Mouse (Mus musculus) neural tube, embryonic 15.5 days (tissue): ENCODE measurements at regions not wholly inside any gene's neighbourhood (a gene's known extent, or its start where the extent isn't known, plus 50 kb on each side); places are given as distances from the start of the nearest gene placed in this dataset.

Experiments
- ATAC-seq: fragments of 200-750 bp; cut with Nextera tagmentation; 2 replicates; pipeline ENCODE4 v1.8.0; 2017; ENCODE audit warnings: mild to moderate bottlenecking, moderate TSS enrichment, moderate library complexity; ENCODE audit not compliant: low FRiP score
- H3K27ac ChIP-seq: fragments of 300-500 bp; sonication (generic); replicated peaks from 2 replicates; pipeline ENCODE4 v1.5.1; 2015; ENCODE audit warnings: mild to moderate bottlenecking, inconsistent platforms
- H3K27me3 ChIP-seq: fragments of 300-500 bp; sonication (generic); replicated peaks from 2 replicates; pipeline ENCODE4 v1.6.1; 2015; ENCODE audit warnings: inconsistent platforms
- H3K36me3 ChIP-seq: fragments of 300-500 bp; sonication (generic); 2 replicates; pipeline ENCODE4 v1.6.1; 2015; ENCODE audit warnings: inconsistent platforms
- H3K4me1 ChIP-seq: fragments of 300-500 bp; sonication (generic); 2 replicates; pipeline ENCODE4 v1.6.1; 2015; ENCODE audit warnings: inconsistent platforms
- H3K4me2 ChIP-seq: fragments of 300-500 bp; sonication (generic); 2 replicates; pipeline ENCODE4 v1.6.1; 2015; ENCODE audit warnings: inconsistent platforms, mild to moderate bottlenecking, moderate library complexity
- H3K4me3 ChIP-seq: fragments of 300-500 bp; sonication (generic); replicated peaks from 2 replicates; pipeline ENCODE4 v1.5.1; 2015; ENCODE audit warnings: mild to moderate bottlenecking, inconsistent platforms
- H3K9ac ChIP-seq: fragments of 300-500 bp; sonication (generic); replicated peaks from 2 replicates; pipeline ENCODE4 v1.6.1; 2015; ENCODE audit warnings: mild to moderate bottlenecking, inconsistent platforms
- H3K9me3 ChIP-seq: fragments of 300-500 bp; sonication (generic); replicated peaks from 2 replicates; pipeline ENCODE4 v1.6.1; 2016; ENCODE audit warnings: inconsistent platforms
- WGBS: fragments of 180-500 bp; shearing (Covaris S2); methylation state at CpG from one replicate; pipeline ENCODE4 v1.1.7; 2015; ENCODE audit warnings: mixed read lengths; 5-methylcytosine and 5-hydroxymethylcytosine counted together

- Histone ChIP-seq H3K4me1 (peaks cover 19% of the 10 kb centered on the region), H3K4me3 (no peak overlapping the region), H3K9me3 (no peaks in the 10 kb centered on the region), H3K9ac (no peak overlapping the region), H3K4me2 (no peak overlapping the region), H3K36me3 (no peaks in the 10 kb centered on the region), H3K27ac (no peak overlapping the region), H3K27me3 (0 out of 2 replicates have a peak, but pooled peaks cover 4% of the 10 kb centered on the region)
- no peak for ATAC-seq
- 69% methylated on average over 9 of the region's 9 CpGs for WGBS
These were observed 76.7 kb downstream of the Trim29 start for GRCm38 (mm10) chr9:43387397-43387796.

GRCm38 (mm10) chr9:43389491-43390083, 78.9 kb downstream of the Trim29 start:
- Histone ChIP-seq H3K4me1 (peaks cover 12% of the 10 kb centered on the region), H3K27ac (peak overlapping the region; percentile 54; the same call in 1 of the 2 replicates), H3K36me3 (no peaks in the 10 kb centered on the region), H3K27me3 (0 out of 2 replicates have a peak, but pooled peaks cover 4% of the 10 kb centered on the region), H3K9me3 (no peaks in the 10 kb centered on the region), H3K9ac (no peak overlapping the region), H3K4me2 (no peak overlapping the region), H3K4me3 (no peak overlapping the region)
- 11% methylated on average over 9 of the region's 9 CpGs for WGBS
- ATAC-seq, result peak; percentile 59; the same call in 1 of the 2 replicates

DNA sequence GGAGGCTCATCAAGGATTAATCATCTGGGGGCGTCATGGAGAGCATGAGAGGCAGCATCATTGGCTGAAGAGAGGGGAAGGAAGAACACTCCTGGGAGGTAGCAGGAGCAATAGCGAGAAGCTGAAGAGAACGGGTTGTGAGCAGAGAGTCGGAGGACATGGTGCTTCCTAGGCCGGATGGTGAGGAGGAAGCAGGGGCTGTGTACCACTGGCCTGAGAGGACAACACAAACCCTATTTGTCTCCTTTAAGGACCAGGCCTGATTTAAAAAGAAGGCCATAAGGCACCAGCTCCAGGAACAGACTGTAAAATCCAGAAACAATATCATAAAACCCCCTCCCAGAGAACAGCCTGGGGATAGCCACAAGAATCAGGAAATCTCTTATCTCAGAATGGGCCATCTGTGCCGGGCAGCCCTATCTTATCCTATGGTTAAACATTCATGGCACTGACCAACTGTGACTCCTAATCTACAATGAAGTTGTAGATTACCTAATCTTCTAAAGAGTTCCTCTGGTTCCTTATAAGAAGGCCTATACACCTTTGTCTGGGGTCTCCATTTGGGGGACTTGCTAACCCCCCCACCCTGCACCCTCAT, 81.9 kb downstream of the Trim29 start:
- WGBS, result 77% methylated on average over 6 of the region's 6 CpGs
- no peaks in the 10 kb centered on the region for H3K27me3 ChIP-seq

DNA sequence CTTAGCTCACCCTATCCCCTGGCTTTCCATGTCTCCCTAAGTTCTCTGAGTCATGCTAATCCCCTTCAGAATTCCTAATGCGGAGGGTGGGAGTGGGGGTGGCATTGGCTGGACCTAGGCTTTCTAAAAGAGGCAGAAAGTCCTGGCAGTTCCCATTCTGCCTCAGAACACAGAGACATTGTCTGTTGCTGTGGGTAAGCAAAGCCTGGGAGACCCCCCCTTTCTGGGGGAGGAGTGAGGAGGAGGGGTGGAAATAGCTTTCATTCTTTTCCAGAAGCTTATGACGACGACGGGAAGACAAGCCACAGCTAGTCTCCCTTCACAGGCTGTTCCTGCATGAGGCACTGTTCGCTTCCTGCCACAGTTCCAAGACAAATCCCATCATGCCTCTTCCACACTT, 83.6 kb downstream of the Trim29 start:
- Histone ChIP-seq H3K36me3 (no peaks in the 10 kb centered on the region), H3K9me3 (no peaks in the 10 kb centered on the region), H3K27ac (no peak overlapping the region), H3K4me3 (no peak overlapping the region), H3K4me2 (no peak overlapping the region), H3K9ac (no peak overlapping the region), H3K27me3 (no peaks in the 10 kb centered on the region), H3K4me1 (peaks cover 12% of the 10 kb centered on the region)
- ATAC-seq, result no peak
- WGBS, result 64% methylated on average over 5 of the region's 5 CpGs

More for the DNA sequence above, 81.9 kb downstream of the Trim29 start:
- H3K9me3 ChIP-seq, result no peaks in the 10 kb centered on the region
- no peak overlapping the region for H3K9ac ChIP-seq
- no peak overlapping the region for H3K4me2 ChIP-seq
- no peaks in the 10 kb centered on the region for H3K36me3 ChIP-seq
- no peak for ATAC-seq
- H3K27ac ChIP-seq, result no peak overlapping the region
- H3K4me1 ChIP-seq, result peaks cover 12% of the 10 kb centered on the region
- no peak overlapping the region for H3K4me3 ChIP-seq

DNA sequence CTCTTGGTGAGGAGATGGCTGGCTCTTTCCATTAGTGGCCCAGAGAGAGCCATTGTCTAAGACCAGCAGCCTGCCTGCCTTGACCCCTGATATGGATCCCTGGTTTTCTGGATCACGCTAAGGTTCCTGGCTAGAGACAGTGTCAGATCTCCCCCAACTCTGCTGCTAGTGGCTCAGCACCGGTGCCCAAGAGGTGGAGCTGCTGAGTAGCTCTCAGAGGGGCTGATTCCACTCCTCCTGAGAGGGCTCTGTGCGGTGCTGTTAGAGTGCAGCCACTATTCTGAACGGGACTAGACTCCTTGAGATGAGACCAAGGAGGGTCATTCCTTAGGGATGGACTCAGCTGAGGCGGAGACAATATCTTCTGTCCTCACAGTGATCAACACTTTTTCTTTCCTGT, 84.6 kb downstream of the Trim29 start:
- ATAC-seq, result no peak
- no peak overlapping the region for H3K4me3 ChIP-seq
- H3K9ac ChIP-seq, result no peak overlapping the region
- H3K27me3 ChIP-seq, result no peaks in the 10 kb centered on the region
- 48% methylated on average over 5 of the region's 5 CpGs for WGBS
- no peaks in the 10 kb centered on the region for H3K36me3 ChIP-seq
- no peak overlapping the region for H3K27ac ChIP-seq
- no peak overlapping the region for H3K4me2 ChIP-seq
- 0 out of 2 replicates have a peak, but pooled peaks cover 2% of the 10 kb centered on the region for H3K4me1 ChIP-seq
- H3K9me3 ChIP-seq, result no peaks in the 10 kb centered on the region

DNA sequence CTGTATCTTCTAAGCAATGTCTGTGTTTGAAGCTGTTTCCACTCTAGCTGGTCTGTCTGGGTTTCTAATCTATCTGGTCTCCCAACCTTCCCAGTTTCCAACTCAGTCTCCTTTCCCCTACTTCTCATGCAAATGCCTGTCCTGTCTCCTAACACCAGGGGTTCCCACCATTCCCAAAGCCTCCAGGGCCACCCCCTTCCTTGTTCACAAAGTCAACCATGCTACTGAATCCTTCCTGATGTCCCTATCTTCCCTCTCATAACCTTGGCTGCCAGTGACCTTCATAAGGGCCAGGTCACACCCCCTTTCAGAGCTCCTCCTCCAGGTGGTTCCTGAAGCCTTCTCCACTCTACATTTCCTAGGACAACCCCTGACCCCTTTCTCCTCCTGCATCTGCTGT, 85.9 kb downstream of the Trim29 start:
- Histone ChIP-seq H3K4me1 (no peaks in the 10 kb centered on the region), H3K36me3 (no peaks in the 10 kb centered on the region), H3K9me3 (no peaks in the 10 kb centered on the region), H3K27me3 (no peaks in the 10 kb centered on the region), H3K9ac (no peak overlapping the region), H3K4me3 (no peak overlapping the region), H3K4me2 (no peak overlapping the region), H3K27ac (no peak overlapping the region)
- no peak for ATAC-seq

GRCm38 (mm10) chr9:43408493-43408892, 97.8 kb downstream of the Trim29 start:
- no peak overlapping the region for H3K9ac ChIP-seq
- no peak overlapping the region for H3K4me2 ChIP-seq
- H3K4me3 ChIP-seq, result no peak overlapping the region
- peaks cover 4% of the 10 kb centered on the region; the same call in 1 of the 2 replicates for H3K4me1 ChIP-seq
- no peak overlapping the region for H3K27ac ChIP-seq
- H3K36me3 ChIP-seq, result no peaks in the 10 kb centered on the region
- H3K9me3 ChIP-seq, result no peaks in the 10 kb centered on the region
- no peaks in the 10 kb centered on the region for H3K27me3 ChIP-seq
- WGBS, result 62% methylated on average over 6 of the region's 6 CpGs
- ATAC-seq, result no peak

DNA sequence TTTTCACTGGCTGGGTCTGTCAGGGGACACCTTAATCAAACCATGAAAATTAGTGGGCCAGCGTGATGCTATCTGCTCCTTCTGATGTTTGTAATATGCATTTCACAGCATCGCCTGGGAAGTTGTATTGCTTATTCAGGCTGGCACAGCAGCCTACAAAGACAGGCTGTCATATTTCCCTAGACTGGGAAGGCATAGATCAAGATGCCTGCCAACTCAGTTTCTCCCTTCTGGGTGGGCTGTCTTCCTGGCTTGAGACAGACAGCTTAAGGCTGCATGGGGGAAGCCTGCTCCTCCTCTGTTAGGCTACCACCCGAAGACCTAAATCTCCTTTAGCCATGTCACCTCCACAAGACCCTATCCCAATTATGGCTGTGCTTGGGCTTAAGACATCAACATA, 101.8 kb downstream of the Trim29 start:
- no peak overlapping the region for H3K9ac ChIP-seq
- H3K9me3 ChIP-seq, result no peaks in the 10 kb centered on the region
- H3K27ac ChIP-seq, result no peak overlapping the region
- no peaks in the 10 kb centered on the region for H3K36me3 ChIP-seq
- no peak overlapping the region for H3K4me2 ChIP-seq
- ATAC-seq, result no peak
- H3K4me1 ChIP-seq, result peaks cover 4% of the 10 kb centered on the region; the same call in 1 of the 2 replicates
- 57% methylated on average over 3 of the region's 3 CpGs for WGBS
- no peaks in the 10 kb centered on the region for H3K27me3 ChIP-seq
- no peak overlapping the region for H3K4me3 ChIP-seq

DNA sequence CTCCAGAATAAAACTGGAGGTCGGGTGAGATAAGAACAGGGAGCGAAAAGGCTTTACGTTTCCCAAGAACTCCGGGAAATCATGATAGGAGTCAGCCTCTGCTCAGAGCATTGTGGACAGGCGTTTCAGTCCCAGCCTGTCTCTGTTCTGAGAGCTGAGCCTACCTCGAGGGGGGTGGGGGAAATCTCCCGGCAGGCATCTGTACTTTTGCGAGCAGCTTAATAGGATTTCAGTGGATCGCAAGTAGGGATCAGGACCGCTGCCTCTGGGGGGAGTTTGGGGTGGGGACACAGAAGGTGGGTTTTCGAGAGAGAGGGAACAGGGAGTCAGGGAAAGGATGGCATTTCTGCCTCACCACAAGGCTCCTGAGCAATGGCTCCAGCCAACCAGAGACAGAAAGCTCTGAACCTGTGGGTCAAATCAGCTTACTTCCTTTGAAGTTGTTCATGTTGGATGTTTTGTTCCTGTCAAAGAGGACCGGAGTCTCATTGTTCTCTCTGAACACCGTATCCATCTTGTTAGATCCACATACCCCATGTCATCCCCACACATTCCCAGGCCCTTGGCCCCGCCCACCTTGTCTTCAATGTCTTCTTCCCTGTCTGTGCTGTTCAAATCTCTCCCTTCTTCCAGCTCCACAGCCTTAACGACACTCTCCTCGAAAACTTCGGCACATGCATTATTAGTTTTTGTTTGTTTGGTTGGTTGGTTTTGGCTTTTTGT, 109.5 kb downstream of the Trim29 start:
- H3K27me3 ChIP-seq, result no peaks in the 10 kb centered on the region; the same call in 1 of the 2 replicates
- no peak overlapping the region for H3K9ac ChIP-seq
- 27% methylated on average over 17 of the region's 17 CpGs for WGBS
- no peak overlapping the region for H3K4me3 ChIP-seq
- H3K4me1 ChIP-seq, result peaks cover 8% of the 10 kb centered on the region
- peak overlapping the region; percentile 37 for H3K27ac ChIP-seq
- H3K9me3 ChIP-seq, result no peaks in the 10 kb centered on the region
- H3K36me3 ChIP-seq, result no peaks in the 10 kb centered on the region
- no peak overlapping the region for H3K4me2 ChIP-seq
- no peak for ATAC-seq

DNA sequence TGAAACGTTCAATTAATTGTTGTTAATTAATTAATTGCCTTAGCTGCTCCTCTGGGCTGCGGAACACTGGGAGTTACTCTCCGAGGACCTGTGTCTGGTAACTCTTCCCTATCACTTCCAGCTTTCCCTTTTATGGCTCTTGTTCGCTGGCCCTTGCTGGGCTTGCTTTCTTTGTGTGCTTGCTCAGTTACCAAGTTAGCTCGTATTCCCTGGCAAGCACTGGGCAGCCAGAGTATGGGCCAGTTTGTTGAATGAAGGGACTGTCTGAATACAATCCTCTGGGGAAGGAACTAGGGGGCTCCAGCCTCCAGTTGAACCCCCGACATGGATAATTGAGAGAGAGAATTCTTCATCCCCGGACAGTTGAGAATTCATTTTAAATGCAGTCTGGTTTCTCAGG, 116.4 kb downstream of the Trim29 start:
- H3K4me1 ChIP-seq, result peaks cover 8% of the 10 kb centered on the region; the same call in 1 of the 2 replicates
- no peak overlapping the region for H3K9ac ChIP-seq
- no peak overlapping the region for H3K4me3 ChIP-seq
- no peak for ATAC-seq
- peak overlapping the region; percentile 28; the same call in 1 of the 2 replicates for H3K27ac ChIP-seq
- 15% methylated on average over 7 of the region's 7 CpGs for WGBS
- no peaks in the 10 kb centered on the region for H3K9me3 ChIP-seq
- H3K27me3 ChIP-seq, result 0 out of 2 replicates have a peak, but pooled peaks cover 5% of the 10 kb centered on the region
- no peak overlapping the region for H3K4me2 ChIP-seq
- H3K36me3 ChIP-seq, result no peaks in the 10 kb centered on the region

DNA sequence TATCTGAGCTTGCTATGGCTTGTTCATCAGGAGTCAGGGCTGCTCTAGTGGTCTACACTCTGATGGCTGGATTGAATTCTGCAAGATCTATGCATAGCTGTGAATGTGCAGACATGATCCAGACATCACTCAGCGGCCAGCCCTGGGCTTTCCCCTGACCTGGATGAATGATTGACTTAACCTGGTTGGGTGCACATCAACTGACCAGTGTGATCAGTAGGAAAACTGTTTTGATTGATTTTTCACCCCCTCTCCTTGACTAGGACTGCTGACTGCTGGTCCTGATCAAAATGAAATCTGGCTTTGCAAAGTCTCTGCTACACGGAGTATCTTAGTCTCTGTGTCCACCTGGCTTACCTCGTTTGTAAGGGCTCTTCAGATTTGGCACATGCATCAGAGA, 123.3 kb downstream of the Trim29 start:
- Histone ChIP-seq H3K4me1 (no peaks in the 10 kb centered on the region), H3K9ac (no peak overlapping the region), H3K36me3 (no peaks in the 10 kb centered on the region), H3K4me2 (no peak overlapping the region), H3K27ac (no peak overlapping the region), H3K27me3 (no peaks in the 10 kb centered on the region), H3K9me3 (no peaks in the 10 kb centered on the region), H3K4me3 (no peak overlapping the region)
- 86% methylated on average over 3 of the region's 3 CpGs for WGBS
- ATAC-seq, result no peak

DNA sequence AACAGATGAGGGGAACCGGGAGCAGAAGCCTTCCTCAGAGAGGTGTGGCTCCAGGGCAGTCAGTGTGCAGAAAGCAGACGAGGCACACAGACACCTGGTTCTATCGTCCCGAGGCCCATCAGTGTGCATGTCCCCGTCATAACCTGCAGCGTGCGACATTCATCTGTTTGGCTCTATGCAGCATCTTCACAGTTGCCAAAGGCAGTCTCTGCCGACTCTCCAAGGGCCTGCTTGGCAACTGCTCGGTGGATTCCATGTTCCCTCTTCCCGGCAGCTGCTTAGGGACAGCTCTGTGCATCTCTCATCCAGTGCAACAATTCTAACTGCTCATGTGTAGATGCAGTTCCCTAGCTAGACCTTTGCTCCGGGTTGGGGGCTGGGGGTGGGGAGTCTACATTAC, 127.8 kb downstream of the Trim29 start:
- no peaks in the 10 kb centered on the region for H3K9me3 ChIP-seq
- H3K9ac ChIP-seq, result no peak overlapping the region
- no peak overlapping the region for H3K4me3 ChIP-seq
- H3K4me2 ChIP-seq, result no peak overlapping the region
- 43% methylated on average over 11 of the region's 11 CpGs for WGBS
- H3K36me3 ChIP-seq, result no peaks in the 10 kb centered on the region
- peaks cover 12% of the 10 kb centered on the region; the same call in 1 of the 2 replicates for H3K4me1 ChIP-seq
- H3K27me3 ChIP-seq, result no peaks in the 10 kb centered on the region
- no peak overlapping the region for H3K27ac ChIP-seq
- ATAC-seq, result no peak
